Mouse (Mus musculus) liver, postnatal 0 days (tissue): ENCODE measurements around the gene Spaar.

Experiments
- CTCF ChIP-seq: sonication (generic); IDR thresholded peaks from 2 replicates; pipeline ENCODE4 v1.5.1; 2016; ENCODE audit warnings: antibody characterized with exemption, low read depth
- EP300 ChIP-seq: IDR thresholded peaks from 2 replicates; pipeline ENCODE4 v1.6.1; 2016; ENCODE audit warnings: antibody characterized with exemption, low read depth, mild to moderate bottlenecking

GRCm38 (mm10) chr4:43743099-43743498 lies 13.3 kb downstream of the Spaar start:
- peak; percentile 27; the same call in 1 of the 2 replicates for TF ChIP-seq CTCF
- TF ChIP-seq EP300: no peak
